Mouse (Mus musculus): ENCODE results near the gene Fat3. TPM values are rescaled to one million over a fixed set of nuclear protein-coding genes. Genes with fewer than 3 reads are reported as not detected.

The Fat3 gene
- total RNA-seq, 2 experiments from 2014 or later: 31.5 to 33.1 TPM

DNA sequence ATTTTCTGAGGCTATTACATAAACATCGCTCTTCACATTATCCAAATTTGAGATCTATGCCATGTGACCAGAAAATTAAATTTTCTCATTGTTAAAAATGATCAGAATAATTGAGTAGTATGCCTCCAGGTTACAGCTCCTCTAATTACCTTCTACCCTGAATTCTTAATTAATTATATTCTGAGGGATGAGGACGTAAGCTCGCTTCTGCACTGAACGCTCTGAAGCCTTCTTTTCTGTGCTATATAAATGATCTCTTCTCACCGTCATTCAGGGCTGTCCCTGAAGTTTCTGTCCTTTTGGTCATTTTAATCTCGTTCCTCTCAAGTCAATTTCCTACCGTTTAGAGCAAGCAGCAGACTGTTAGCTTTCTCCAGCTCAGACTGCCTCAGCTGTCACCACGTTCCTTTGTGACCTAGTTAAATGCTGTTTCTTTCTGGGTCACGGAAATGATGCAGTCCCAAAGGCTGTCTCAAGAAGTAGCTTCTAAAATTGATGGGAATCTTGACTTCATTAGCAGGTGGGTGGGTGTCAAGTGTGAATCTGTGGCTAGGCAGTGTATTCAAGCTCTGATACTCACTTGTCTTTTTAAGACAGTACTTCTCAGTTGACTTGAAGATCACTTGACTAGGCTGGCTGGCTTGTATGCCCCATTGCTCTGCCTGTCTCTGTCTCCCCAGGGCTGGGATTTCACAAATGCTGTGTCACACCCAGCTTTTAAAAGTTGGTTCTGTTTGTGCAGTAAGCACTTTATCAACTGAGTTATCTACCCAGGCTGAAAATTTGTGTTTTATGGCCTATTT, 596.9 kb downstream of the Fat3 start:
- no peak for DNase-seq (ENCODE audit: low spot score in 2 of 2)

- no peak for DNase-seq (ENCODE audit: low spot score in 2 of 2)
These were observed 603.0 kb downstream of the Fat3 start for GRCm38 (mm10) chr9:15898112-15898511.

DNA sequence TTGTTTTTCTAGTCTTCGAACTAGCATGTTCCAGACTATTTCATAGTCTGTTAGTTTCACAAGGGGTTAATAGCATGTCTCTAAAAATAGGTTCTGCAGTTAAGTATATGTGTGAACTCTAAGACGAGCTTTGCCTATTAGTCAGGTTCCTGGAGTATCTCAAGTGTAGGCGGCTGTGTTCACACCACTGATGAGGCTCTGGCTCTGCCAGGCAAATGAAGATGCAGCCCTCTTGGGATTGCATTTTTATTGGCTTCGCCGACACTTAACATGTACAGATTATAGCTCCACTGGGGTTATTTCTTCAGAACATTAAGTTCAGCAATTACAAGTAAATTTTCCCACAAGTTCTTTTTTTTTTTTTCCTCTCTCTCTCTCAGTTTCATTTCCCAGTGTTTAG, 614.3 kb downstream of the Fat3 start:
- no peak for DNase-seq (ENCODE audit: low spot score in 2 of 2)

GRCm38 (mm10) chr9:15880754-15881153, 620.3 kb downstream of the Fat3 start:
- no peak for DNase-seq (ENCODE audit: low spot score in 2 of 2)

GRCm38 (mm10) chr9:15880160-15880603, 620.9 kb downstream of the Fat3 start:
- DNase-seq (ENCODE audit: low spot score in 2 of 2): peak in 1 of 2 experiments; percentile 23

DNA sequence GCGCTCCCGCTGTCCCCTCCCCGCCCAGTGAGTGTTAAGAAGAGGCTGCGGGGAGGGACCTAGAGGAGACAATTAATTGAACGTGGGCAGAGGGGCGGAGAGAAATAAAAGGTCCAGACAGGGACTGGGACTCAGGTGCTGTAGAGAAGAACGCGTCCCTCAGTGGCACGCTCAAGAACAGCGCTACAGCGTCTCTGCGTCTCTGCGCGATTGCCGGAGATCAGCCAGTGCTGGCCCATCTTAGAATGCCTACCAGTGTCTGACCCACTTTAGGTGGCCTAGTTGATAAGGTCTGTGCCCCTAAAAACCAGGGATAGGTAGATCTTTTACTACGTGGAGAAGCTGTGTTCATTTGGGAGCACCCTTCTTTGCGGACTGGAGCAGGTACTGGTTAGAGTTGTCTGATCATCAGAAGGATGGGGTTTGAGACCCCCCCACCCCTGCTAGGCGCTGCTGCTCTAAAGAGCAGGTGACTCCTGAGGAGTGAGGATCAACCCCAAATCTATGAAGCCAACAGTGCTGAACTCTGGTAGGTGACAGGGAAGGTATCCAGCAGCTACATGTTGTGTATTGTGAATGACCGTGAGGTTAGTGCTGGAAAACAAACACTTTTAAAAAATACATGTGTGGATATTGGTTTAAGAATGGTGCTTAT, 626.5 kb downstream of the Fat3 start, which contains the start of gene Mtnr1b:
Gene Mtnr1b, minus strand, starts transcription at position 51 of the 655 bp plus-strand sequence.
- no peak for DNase-seq (ENCODE audit: low spot score in 2 of 2)

- DNase-seq (ENCODE audit: low spot score in 2 of 2): no peak
These were observed 631.1 kb downstream of the Fat3 start for GRCm38 (mm10) chr9:15870013-15870412.

GRCm38 (mm10) chr9:15869456-15869855, 631.6 kb downstream of the Fat3 start:
- no peak for DNase-seq (ENCODE audit: low spot score in 2 of 2)

- DNase-seq (ENCODE audit: low spot score in 2 of 2): no peak
These were observed 634.6 kb downstream of the Fat3 start for GRCm38 (mm10) chr9:15866280-15867072.

GRCm38 (mm10) chr9:15861402-15861801, 639.7 kb downstream of the Fat3 start:
- no peak for DNase-seq (ENCODE audit: low spot score in 2 of 2)

Data from layer of hippocampus, adult 18-20 months (tissue).